ENCODE assay signal across 8 mouse cellular contexts in genomic region chr8:105305211-105306145, GRCm38 (mm10). TPM values are rescaled to one million over a fixed set of nuclear protein-coding genes. Genes with fewer than 3 reads are reported as not detected.
DNase-seq lines count a peak whose midpoint lies in the region; ATAC-seq and TF ChIP-seq lines count a peak whose summit lies in the region.

Gene Elmo3 (plus strand): TSS chr8:105305601.

- H3K4me2 ChIP-seq in forebrain, postnatal 0 days (ENCODE audit: low read depth): peak within 1 kb of the TSS; percentile 26
- H3K4me2 ChIP-seq in intestine, postnatal 0 days (replicated peaks; ENCODE audit: low read depth): peak within 1 kb of the TSS; percentile 82
- H3K4me2 ChIP-seq in liver, embryonic 13.5 days: peak within 1 kb of the TSS; percentile 62
- peak within 1 kb of the TSS; percentile 24 for H3K4me2 ChIP-seq in myocyte (ENCODE audit: low read depth)

- H3K4me1 ChIP-seq in forebrain, postnatal 0 days (ENCODE audit: insufficient read depth): peaks cover 4% of the 10 kb centered on the region; the same call in 1 of the 2 replicates
- peaks cover 4% of the 10 kb centered on the region; the same call in 1 of the 2 replicates for H3K4me1 ChIP-seq in intestine, postnatal 0 days (replicated peaks; ENCODE audit: control insufficient read depth, insufficient read depth, low read length)
- H3K4me1 ChIP-seq in liver, embryonic 13.5 days (replicated peaks): peaks cover 66% of the 10 kb centered on the region

- H3K79me2 ChIP-seq in myocyte (ENCODE audit: control insufficient read depth, insufficient read depth): peaks cover 5% of the 10 kb centered on the region

- no peak within 1 kb of the TSS for H3ac ChIP-seq in myocyte (ENCODE audit: control insufficient read depth, insufficient read length)

- H3K36me3 ChIP-seq in forebrain, postnatal 0 days (ENCODE audit: insufficient read depth): peaks cover 78% of the 10 kb centered on the region
- peaks cover 65% of the 10 kb centered on the region for H3K36me3 ChIP-seq in intestine, postnatal 0 days (ENCODE audit: control insufficient read depth, insufficient read depth)
- H3K36me3 ChIP-seq in liver, embryonic 13.5 days: peaks cover 97% of the 10 kb centered on the region
- H3K36me3 ChIP-seq in myocyte (ENCODE audit: control insufficient read depth, insufficient read depth): peaks cover 45% of the 10 kb centered on the region

- TF ChIP-seq CTCF in forebrain, postnatal 0 days (IDR thresholded peaks at IDR 0.05; ENCODE audit: low read depth): peak; percentile 22; the same call in 1 of the 2 replicates
- TF ChIP-seq CTCF in intestine, postnatal 0 days (IDR thresholded peaks at IDR 0.05; ENCODE audit: low read depth): peak; percentile 32

- peak within 1 kb of the TSS; percentile 10; the same call in 1 of the 2 replicates for H3K9ac ChIP-seq in forebrain, postnatal 0 days
- H3K9ac ChIP-seq in intestine, postnatal 0 days (ENCODE audit: low read depth, low read length): peak within 1 kb of the TSS; percentile 65
- H3K9ac ChIP-seq in liver, embryonic 13.5 days: peak within 1 kb of the TSS; percentile 59

- H3K27ac ChIP-seq in forebrain, postnatal 0 days (ENCODE audit: low read depth, low read length): no peak within 1 kb of the TSS
- H3K27ac ChIP-seq in intestine, postnatal 0 days (ENCODE audit: low read depth, low read length): peak within 1 kb of the TSS; percentile 91
- peak within 1 kb of the TSS; percentile 97 for H3K27ac ChIP-seq in liver, embryonic 13.5 days

- H3K9me3 ChIP-seq in forebrain, postnatal 0 days (ENCODE audit: low read length): no peaks in the 10 kb centered on the region
- H3K9me3 ChIP-seq in intestine, postnatal 0 days (ENCODE audit: control insufficient read depth): no peaks in the 10 kb centered on the region
- no peaks in the 10 kb centered on the region for H3K9me3 ChIP-seq in liver, embryonic 13.5 days (replicated peaks)

- 10% methylated on average over 30 of the region's 30 CpGs for WGBS in forebrain, postnatal 0 days
- 3% methylated on average over 29 of the region's 30 CpGs for WGBS in intestine, postnatal 0 days
- 18% methylated on average over 30 of the region's 30 CpGs for WGBS in liver, embryonic 13.5 days (ENCODE audit: insufficient replicate concordance)

- peak; percentile 60 to 64 for DNase-seq in right cerebral cortex, adult 2 months (ENCODE audit: low spot score in 2 of 2)
- DNase-seq in right cerebral cortex, adult 18-20 months: no peak
- peak; percentile 78 for DNase-seq in cerebellum, adult 8-10 months
- DNase-seq in forebrain, postnatal 0 days: no peak
- DNase-seq in liver, embryonic 13.5 days: peak; percentile 57
- DNase-seq in thymus, postnatal 36 days: peak; percentile 57 to 76

- H3K27me3 ChIP-seq in forebrain, postnatal 0 days (ENCODE audit: insufficient read depth, low read length): no peaks in the 10 kb centered on the region
- no peaks in the 10 kb centered on the region for H3K27me3 ChIP-seq in intestine, postnatal 0 days (replicated peaks; ENCODE audit: control insufficient read depth, insufficient read depth, low read length)
- no peaks in the 10 kb centered on the region for H3K27me3 ChIP-seq in liver, embryonic 13.5 days
- no peaks in the 10 kb centered on the region for H3K27me3 ChIP-seq in myocyte (ENCODE audit: control insufficient read depth, insufficient read depth, insufficient read length)

- ATAC-seq in forebrain, postnatal 0 days: peak; percentile 56
- ATAC-seq in intestine, postnatal 0 days: peak; percentile 96
- peak; percentile 75 for ATAC-seq in liver, embryonic 13.5 days (ENCODE audit: low read depth)

- TF ChIP-seq POLR2A in myocyte (IDR thresholded peaks at IDR 0.05; ENCODE audit: insufficient read length, low read depth): peak; percentile 60

- H3K4me3 ChIP-seq in forebrain, postnatal 0 days (ENCODE audit: low read depth, low read length): no peak within 1 kb of the TSS
- H3K4me3 ChIP-seq in intestine, postnatal 0 days (ENCODE audit: low read depth, low read length): peak within 1 kb of the TSS; percentile 46
- H3K4me3 ChIP-seq in liver, embryonic 13.5 days (replicated peaks): peak within 1 kb of the TSS; percentile 45
- H3K4me3 ChIP-seq in myocyte: no peak within 1 kb of the TSS

TF ChIP-seq in myocyte, 11 proteins besides CTCF, POLR2A, EP300 and RAD21:
- no peak for TF ChIP-seq TCF12 (IDR thresholded peaks at IDR 0.05; ENCODE audit: insufficient read depth, poor library complexity, severe bottlenecking)
- TF ChIP-seq MYOD1 (IDR thresholded peaks at IDR 0.05; ENCODE audit: control insufficient read depth in 1 of 3, insufficient read length in 2 of 3, low read depth in 2 of 3): no peak
- peak; percentile 91 for TF ChIP-seq POLR2AphosphoS2 (IDR thresholded peaks at IDR 0.05; ENCODE audit: insufficient read length, low read depth)
- no peak for TF ChIP-seq MAX (IDR thresholded peaks at IDR 0.05; ENCODE audit: low read depth)
- no peak for TF ChIP-seq TCF3 (IDR thresholded peaks at IDR 0.05; ENCODE audit: insufficient read length, low read depth)

RNA-seq across cellular contexts. Expression of gene Elmo3, which starts in this region (rescaled TPM):
- total RNA-seq in forebrain, postnatal 0 days (2014; rRNA removed): 0.86 and 0.92 TPM in 2 replicates
- polyA plus RNA-seq in forebrain, postnatal 0 days (2015; fragmentation: Nextera tagmentation; extraction: Ambion mirVana): 0.54 and 1.1 TPM in 2 replicates
- polyA plus RNA-seq in intestine, postnatal 0 days (2015; fragmentation: Nextera tagmentation; extraction: Ambion mirVana): 34.2 TPM in 2 replicates
- 2.1 and 2.8 TPM in 2 replicates for polyA plus RNA-seq in liver, embryonic 13.5 days (2015; fragmentation: Nextera tagmentation; extraction: Ambion mirVana)
- polyA plus RNA-seq in myocyte (2012; fragmentation: generic; extraction: Trizol): 0.92 TPM

Comparison
In these comparisons a context has a peak if more than half of its experiments do, and no peak if none do; other contexts are left out.
1. DNase-seq: peak in right cerebral cortex, adult 2 months (2 of 2), cerebellum, adult 8-10 months (single experiment), liver, embryonic 13.5 days (single experiment) and thymus, postnatal 36 days (2 of 2); none in right cerebral cortex, adult 18-20 months (single experiment) and forebrain, postnatal 0 days (single experiment).
2. H3K4me2 ChIP-seq: peak in every context shown above with its lines; median percentile 82 in intestine, postnatal 0 days; 62 in liver, embryonic 13.5 days; 26 in forebrain, postnatal 0 days; 24 in myocyte.
3. H3K4me3 ChIP-seq: peak in intestine, postnatal 0 days (single experiment) and liver, embryonic 13.5 days (single experiment); none in forebrain, postnatal 0 days (single experiment) and myocyte (single experiment).
4. H3K9ac ChIP-seq: peak in every context shown above with its lines; median percentile 65 in intestine, postnatal 0 days; 59 in liver, embryonic 13.5 days; 10 in forebrain, postnatal 0 days.
5. Peak in every context shown above with its lines, with median percentiles within 50 percentile points of each other: ATAC-seq.